Mouse (Mus musculus) erythroblast, embryonic 14.5 days (primary cell): ENCODE results near the gene Asap3.
A peak's percentile ranks its signal among the peaks of the same experiment; 100 is the strongest.

Source experiments
- GATA1 ChIP-seq: IDR thresholded peaks from 2 replicates; pipeline ENCODE4 v1.6.1; 2012; ENCODE audit warnings: low read length, inconsistent platforms, mixed read lengths
- TAL1 ChIP-seq: IDR thresholded peaks from 3 replicates; pipeline ENCODE4 v1.6.1; 2012; ENCODE audit warnings: low read length, inconsistent platforms, mixed read lengths

DNA sequence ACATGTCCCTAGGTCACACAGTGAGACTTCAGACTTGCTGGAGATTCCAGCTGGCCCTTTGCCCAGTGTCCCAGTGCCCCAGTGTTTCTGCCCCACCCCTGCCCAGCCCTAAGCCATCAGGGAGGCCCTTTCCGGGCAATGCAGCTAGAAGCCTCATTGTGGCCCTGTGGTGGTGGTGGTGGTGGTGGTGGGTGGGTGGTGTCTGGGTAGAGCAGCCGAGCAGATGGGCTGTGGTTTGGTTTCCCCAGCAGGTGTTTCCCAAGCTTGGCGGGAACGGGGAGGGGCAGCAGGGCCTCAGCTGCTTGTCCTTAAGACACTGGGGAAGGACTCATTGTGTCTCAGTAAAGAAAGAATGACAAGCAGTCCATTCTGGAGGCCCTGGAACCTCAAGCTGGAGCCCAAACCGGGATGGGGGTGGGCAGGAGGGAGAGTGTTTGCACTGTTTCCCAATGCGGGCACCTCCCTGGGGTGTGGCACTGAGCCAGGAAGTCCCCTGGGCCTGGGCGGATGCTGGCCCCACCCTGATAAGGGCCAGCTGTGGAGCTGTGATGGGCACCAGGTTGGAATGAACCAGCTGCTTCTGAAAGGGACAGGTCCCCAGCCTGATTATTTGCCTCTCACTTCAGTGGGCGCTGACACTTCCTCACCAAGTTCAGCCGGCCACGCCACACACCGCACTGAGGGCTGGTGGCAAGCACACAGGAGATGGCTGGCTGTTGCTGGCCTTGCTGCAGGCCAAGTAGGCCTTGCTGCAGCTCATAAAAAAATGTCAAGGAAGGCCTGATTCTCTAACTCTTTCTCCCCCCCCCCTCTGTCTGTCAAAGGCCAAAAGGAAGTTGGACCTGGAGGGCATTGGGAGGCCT is 28.3 kb upstream of the Asap3 start:
- TF ChIP-seq GATA1 (peak; percentile 99), TAL1 (peak; percentile 87)
